Mouse (Mus musculus) myocyte (in vitro differentiated cells): ENCODE data around the gene Slc26a9. TPM values are rescaled to one million over a fixed set of nuclear protein-coding genes. Genes with fewer than 3 reads are reported as not detected.

ENCODE experiments used
- H3K27me3 ChIP-seq: one replicate; pipeline ENCODE4 v1.6.1; 2011; ENCODE audit not compliant: control insufficient read depth, insufficient read depth, insufficient read length
- H3K36me3 ChIP-seq: one replicate; pipeline ENCODE4 v1.6.1; 2011; ENCODE audit not compliant: control insufficient read depth, insufficient read depth
- H3K4me2 ChIP-seq: one replicate; pipeline ENCODE4 v1.6.1; 2011; ENCODE audit warnings: low read depth, control low read depth
- H3K4me3 ChIP-seq: one replicate; pipeline ENCODE4 v1.5.1; 2011; ENCODE audit warnings: mild to moderate bottlenecking, control low read depth, moderate library complexity
- H3K79me2 ChIP-seq: one replicate; pipeline ENCODE4 v1.6.1; 2011; ENCODE audit not compliant: control insufficient read depth, insufficient read depth
- H3ac ChIP-seq: one replicate; pipeline ENCODE4 v1.6.1; 2011; ENCODE audit not compliant: control insufficient read depth, insufficient read length
- CEBPB ChIP-seq: IDR thresholded peaks from 2 replicates; pipeline ENCODE4 v1.6.1; 2011; ENCODE audit warnings: mild to moderate bottlenecking, moderate library complexity; ENCODE audit not compliant: poor library complexity, insufficient read depth, severe bottlenecking
- E2F4 ChIP-seq: IDR thresholded peaks from one replicate; pipeline ENCODE4 v1.6.1; 2011; ENCODE audit warnings: mild to moderate bottlenecking, control low read depth, moderate library complexity; ENCODE audit not compliant: insufficient read depth
- MAX ChIP-seq: IDR thresholded peaks from one replicate; pipeline ENCODE4 v1.6.1; 2011; ENCODE audit warnings: low read depth, mild to moderate bottlenecking, control low read depth
- MYOD1 ChIP-seq, 3 experiments: IDR thresholded peaks; one replicate each; pipeline ENCODE4 v1.6.1; 2011; ENCODE audit warnings: control low read depth in 2 of 3, low read depth in 2 of 3, mild to moderate bottlenecking in 2 of 3, moderate library complexity in 1 of 3; ENCODE audit not compliant: insufficient read length in 2 of 3, control insufficient read depth in 1 of 3
- MYOG ChIP-seq, 3 experiments: IDR thresholded peaks; one replicate each; pipeline ENCODE4 v1.6.1; 2011; ENCODE audit warnings: control low read depth in 2 of 3, low read depth in 2 of 3, mild to moderate bottlenecking in 2 of 3; ENCODE audit not compliant: insufficient read length in 2 of 3, control insufficient read depth in 1 of 3, insufficient read depth in 1 of 3
- POLR2A ChIP-seq: IDR thresholded peaks from one replicate; pipeline ENCODE4 v1.6.1; 2011; ENCODE audit warnings: low read depth, mild to moderate bottlenecking, control low read depth, moderate library complexity; ENCODE audit not compliant: insufficient read length
- POLR2AphosphoS2 ChIP-seq: IDR thresholded peaks from one replicate; pipeline ENCODE4 v1.6.1; 2011; ENCODE audit warnings: low read depth, control low read depth; ENCODE audit not compliant: insufficient read length
- SRF ChIP-seq: IDR thresholded peaks from one replicate; pipeline ENCODE4 v1.6.1; 2011; ENCODE audit warnings: low read depth; ENCODE audit not compliant: control insufficient read depth, insufficient read length
- TCF12 ChIP-seq: IDR thresholded peaks from one replicate; pipeline ENCODE4 v1.6.1; 2011; ENCODE audit warnings: mild to moderate bottlenecking, control low read depth; ENCODE audit not compliant: poor library complexity, insufficient read depth, severe bottlenecking
- TCF3 ChIP-seq: IDR thresholded peaks from one replicate; pipeline ENCODE4 v1.6.1; 2011; ENCODE audit warnings: low read depth, control low read depth; ENCODE audit not compliant: insufficient read length
- USF1 ChIP-seq: IDR thresholded peaks from one replicate; pipeline ENCODE4 v1.6.1; 2011; ENCODE audit warnings: low read depth, mild to moderate bottlenecking, control low read depth, moderate library complexity
- polyA plus RNA-seq: library from polyadenylated mRNA; unstranded; fragments of >200 nt; fragmentation: generic; extraction: Trizol; gene quantifications from one replicate; pipeline ENCODE4 v1.2.1, GENCODE M21; 2012; ENCODE audit warnings: missing spikeins

The Slc26a9 gene
- polyA plus RNA-seq, 1 experiment = not detected

GRCm38 (mm10) chr1:131754212-131754829 lies 10.5 kb downstream of the Slc26a9 start:
- H3K36me3 ChIP-seq = no peaks in the 10 kb centered on the region
- no peaks in the 10 kb centered on the region for H3K79me2 ChIP-seq
- no peak overlapping the region for H3ac ChIP-seq
- no peak overlapping the region for H3K4me3 ChIP-seq
- no peak for TF ChIP-seq POLR2AphosphoS2
- TF ChIP-seq E2F4 = no peak
- TF ChIP-seq MYOG (IDR thresholded peaks at IDR 0.05; ENCODE audit: control insufficient read depth in 1 of 3, insufficient read depth in 1 of 3, insufficient read length in 2 of 3, low read depth in 2 of 3) = no peak
- TF ChIP-seq SRF = no peak
- TF ChIP-seq MAX = no peak
- no peak for TF ChIP-seq MYOD1 (IDR thresholded peaks at IDR 0.05; ENCODE audit: control insufficient read depth in 1 of 3, insufficient read length in 2 of 3, low read depth in 2 of 3)
- TF ChIP-seq USF1 = no peak
- TF ChIP-seq TCF12 = no peak
- no peak for TF ChIP-seq TCF3
- no peak for TF ChIP-seq POLR2A
- no peaks in the 10 kb centered on the region for H3K27me3 ChIP-seq
- peak overlapping the region; percentile 16 for H3K4me2 ChIP-seq

- no peak overlapping the region for H3K4me3 ChIP-seq
- TF ChIP-seq POLR2A (no peak), SRF (no peak), MAX (no peak), MYOD1 (IDR thresholded peaks at IDR 0.05; ENCODE audit: control insufficient read depth in 1 of 3, insufficient read length in 2 of 3, low read depth in 2 of 3) (peak in 2 of 3 experiments; percentile 85 to 89), TCF3 (no peak), MYOG (IDR thresholded peaks at IDR 0.05; ENCODE audit: control insufficient read depth in 1 of 3, insufficient read depth in 1 of 3, insufficient read length in 2 of 3, low read depth in 2 of 3) (peak in 2 of 3 experiments; percentile 59 to 85), POLR2AphosphoS2 (no peak), TCF12 (peak; percentile 37), USF1 (no peak)
- H3ac ChIP-seq = no peak overlapping the region
- no peaks in the 10 kb centered on the region for H3K79me2 ChIP-seq
- no peaks in the 10 kb centered on the region for H3K36me3 ChIP-seq
- H3K4me2 ChIP-seq = peak overlapping the region; percentile 16
- no peaks in the 10 kb centered on the region for H3K27me3 ChIP-seq
Observed at GRCm38 (mm10) chr1:131754916-131755315, 11.1 kb downstream of the Slc26a9 start.

- TF ChIP-seq MYOG (IDR thresholded peaks at IDR 0.05; ENCODE audit: control insufficient read depth in 1 of 3, insufficient read depth in 1 of 3, insufficient read length in 2 of 3, low read depth in 2 of 3) (no peak), TCF3 (no peak)
- Histone ChIP-seq H3K4me3 (no peak overlapping the region), H3K4me2 (no peak overlapping the region)
Observed at GRCm38 (mm10) chr1:131757211-131757610, 13.4 kb downstream of the Slc26a9 start.

GRCm38 (mm10) chr1:131758796-131759195 lies 15.0 kb downstream of the Slc26a9 start:
- no peaks in the 10 kb centered on the region for H3K36me3 ChIP-seq
- H3K79me2 ChIP-seq = no peaks in the 10 kb centered on the region
- no peak overlapping the region for H3K4me3 ChIP-seq
- no peak overlapping the region for H3K4me2 ChIP-seq
- no peaks in the 10 kb centered on the region for H3K27me3 ChIP-seq
- H3ac ChIP-seq = no peak overlapping the region
- TF ChIP-seq POLR2AphosphoS2 = no peak
- no peak for TF ChIP-seq E2F4
- no peak for TF ChIP-seq TCF3

More at GRCm38 (mm10) chr1:131757211-131757610, 13.4 kb downstream of the Slc26a9 start:
- H3K27me3 ChIP-seq = no peaks in the 10 kb centered on the region
- no peaks in the 10 kb centered on the region for H3K36me3 ChIP-seq
- H3K79me2 ChIP-seq = no peaks in the 10 kb centered on the region
- no peak overlapping the region for H3ac ChIP-seq

- no peaks in the 10 kb centered on the region for H3K36me3 ChIP-seq
- H3K27me3 ChIP-seq = no peaks in the 10 kb centered on the region
- TF ChIP-seq POLR2AphosphoS2 (no peak), MAX (no peak), CEBPB (no peak), TCF12 (no peak)
- no peak overlapping the region for H3ac ChIP-seq
- no peak overlapping the region for H3K4me2 ChIP-seq
- no peaks in the 10 kb centered on the region for H3K79me2 ChIP-seq
- H3K4me3 ChIP-seq = no peak overlapping the region
Observed at GRCm38 (mm10) chr1:131759667-131760427, 16.0 kb downstream of the Slc26a9 start.
